Mouse (Mus musculus) brain, embryonic 14.5 days (tissue): Measurements from ENCODE around the gene Slc39a13. TPM values are rescaled to one million over a fixed set of nuclear protein-coding genes. Genes with fewer than 3 reads are reported as not detected.
"Not testable (repeated sequence)": the region's sequence is repeated elsewhere in the genome, so short reads cannot be mapped to it uniquely, and the experiment has no call there.

Source experiments
- DNase-seq: peaks from one replicate; pipeline ENCODE4 v3.0.0-alpha.2; 2011; ENCODE audit warnings: low read depth
- CTCF ChIP-seq: fragments of 200-500 bp; IDR thresholded peaks from 2 replicates; pipeline ENCODE4 v1.5.1; 2012; ENCODE audit warnings: inconsistent platforms, mild to moderate bottlenecking, moderate library complexity, borderline replicate concordance; ENCODE audit not compliant: insufficient read depth, insufficient read length; ENCODE audit errors: extremely low read depth
- POLR2A ChIP-seq: fragments of 200-500 bp; IDR thresholded peaks from 2 replicates; pipeline ENCODE4 v1.6.1; 2012; ENCODE audit warnings: mild to moderate bottlenecking, inconsistent platforms, borderline replicate concordance; ENCODE audit not compliant: poor library complexity, insufficient read depth, insufficient read length, severe bottlenecking; ENCODE audit errors: extremely low read depth
- polyA plus RNA-seq: library from polyadenylated mRNA; depleted of rRNA; stranded (reverse); fragments of >200 nt; gene quantifications from 2 replicates; pipeline ENCODE4 v1.2.3, GENCODE M21; 2012

The Slc39a13 gene
- polyA plus RNA-seq, 1 experiment = 50.7 TPM

DNA sequence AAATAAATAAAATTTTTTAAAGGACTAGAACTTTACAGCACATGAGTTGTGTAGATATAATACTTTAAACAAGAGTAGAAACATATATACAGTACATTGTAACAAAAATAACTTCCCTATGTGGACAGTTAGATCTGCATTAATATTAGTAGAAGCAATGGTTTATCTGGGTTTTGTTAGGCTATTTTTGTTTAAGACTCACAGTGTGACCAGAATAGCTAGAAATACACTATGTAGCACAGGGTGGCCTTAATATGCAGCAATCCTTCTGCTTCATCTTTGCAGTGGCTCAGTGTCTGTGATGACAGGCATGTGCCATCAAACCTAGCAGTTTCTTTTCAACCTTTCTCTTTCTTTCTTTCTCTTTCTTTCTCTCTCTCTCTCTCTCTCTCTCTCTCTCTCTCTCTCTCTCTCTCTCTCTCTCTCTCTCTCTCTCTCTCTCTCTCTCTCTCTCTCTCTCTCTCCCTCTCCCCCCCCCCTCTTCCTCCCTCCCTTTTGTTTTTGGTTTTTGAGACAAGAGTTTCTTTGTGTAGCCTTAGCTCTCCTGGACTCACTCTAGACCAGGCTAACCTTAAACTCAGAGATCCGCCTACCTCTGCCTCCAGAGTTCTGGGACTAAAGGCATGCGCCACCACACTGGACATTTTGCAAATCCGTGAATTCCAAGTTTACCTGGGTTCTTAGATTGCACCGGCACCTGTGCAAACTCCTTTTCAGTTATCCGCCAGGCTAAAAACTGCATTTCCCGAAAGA lies 16.9 kb downstream of the Slc39a13 start:
- TF ChIP-seq CTCF = no peak
- no peak for TF ChIP-seq POLR2A
- no peak for DNase-seq

DNA sequence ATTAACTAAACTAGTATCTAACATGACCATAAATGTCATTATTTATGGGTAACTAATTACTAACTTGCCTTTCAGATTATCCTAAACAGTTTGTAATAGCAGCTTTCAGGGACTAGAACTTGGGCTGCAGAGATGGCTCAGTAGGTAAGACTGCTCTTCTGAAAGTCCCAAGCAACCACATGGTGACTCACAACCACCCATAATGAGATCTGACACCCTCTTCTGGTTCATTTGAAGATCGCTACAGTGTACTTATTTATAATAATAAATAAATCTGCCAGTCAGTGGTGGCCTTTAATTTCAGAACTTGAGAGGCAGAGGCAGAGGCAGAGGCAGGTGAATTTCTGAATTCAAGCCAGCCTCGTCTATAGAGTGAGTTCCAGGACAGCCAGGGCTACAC lies 17.5 kb downstream of the Slc39a13 start:
- DNase-seq = no peak
- TF ChIP-seq POLR2A (no peak), CTCF (no peak)

GRCm38 (mm10) chr2:91051917-91052316 lies 18.3 kb downstream of the Slc39a13 start:
- no peak for TF ChIP-seq POLR2A
- TF ChIP-seq CTCF = no peak
- DNase-seq = no peak

GRCm38 (mm10) chr2:91047359-91047758 lies 22.9 kb downstream of the Slc39a13 start:
- TF ChIP-seq POLR2A (no peak), CTCF (no peak)
- DNase-seq = no peak

DNA sequence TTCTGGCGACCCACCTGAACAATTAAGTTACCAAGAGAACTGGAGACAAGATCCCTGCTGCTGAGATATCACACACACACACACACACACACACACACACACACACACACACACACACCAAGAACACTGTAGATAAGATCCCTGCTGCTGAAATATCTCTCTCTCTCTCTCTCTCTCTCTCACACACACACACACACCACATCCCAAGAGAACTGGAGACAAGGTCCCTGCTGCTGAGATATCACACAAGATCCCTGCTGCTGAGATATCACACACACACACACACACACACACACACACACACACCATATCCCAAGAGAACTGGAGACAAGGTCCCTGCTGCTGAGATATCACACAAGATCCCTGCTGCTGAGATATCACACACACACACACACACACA lies 24.4 kb downstream of the Slc39a13 start:
- DNase-seq = not testable (repeated sequence)

GRCm38 (mm10) chr2:91044727-91045126 lies 25.5 kb downstream of the Slc39a13 start:
- TF ChIP-seq POLR2A = no peak
- no peak for TF ChIP-seq CTCF
- no peak for DNase-seq

GRCm38 (mm10) chr2:91042651-91043398 lies 27.4 kb downstream of the Slc39a13 start:
- no peak for TF ChIP-seq POLR2A
- no peak for TF ChIP-seq CTCF
- DNase-seq = no peak

GRCm38 (mm10) chr2:91041786-91042185 lies 28.4 kb downstream of the Slc39a13 start:
- no peak for DNase-seq
- TF ChIP-seq CTCF = no peak
- no peak for TF ChIP-seq POLR2A

- TF ChIP-seq CTCF (no peak), POLR2A (no peak)
- no peak for DNase-seq
Observed at GRCm38 (mm10) chr2:91035385-91035784, 34.8 kb downstream of the Slc39a13 start, which contains the start of gene Rapsn. Gene Rapsn, plus strand, starts transcription at chr2:91035620.

- peak; percentile 10; the same call in 1 of the 2 replicates for TF ChIP-seq CTCF
- no peak for TF ChIP-seq POLR2A
- no peak for DNase-seq
Observed at GRCm38 (mm10) chr2:91033000-91033399, 37.2 kb downstream of the Slc39a13 start.

DNA sequence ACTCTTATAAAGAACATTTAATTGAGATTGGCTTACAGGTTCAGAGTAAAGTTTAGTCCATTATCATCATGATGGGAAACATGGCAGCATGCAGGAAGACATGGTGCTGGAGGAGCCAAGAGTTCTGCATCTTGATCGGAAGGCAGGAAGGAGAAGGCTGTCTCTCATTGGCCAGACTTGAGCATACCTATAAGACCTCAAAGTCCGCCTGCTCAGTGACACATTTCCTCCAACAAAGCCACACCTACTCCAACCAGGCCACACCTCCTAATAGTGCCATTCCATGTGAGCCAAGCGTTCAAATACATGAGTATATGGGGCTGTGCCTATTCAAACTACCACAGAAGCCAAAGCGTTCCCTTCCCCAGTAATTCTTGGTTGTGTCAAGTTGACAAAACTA lies 39.0 kb downstream of the Slc39a13 start:
- TF ChIP-seq CTCF (no peak), POLR2A (no peak)
- no peak for DNase-seq

DNA sequence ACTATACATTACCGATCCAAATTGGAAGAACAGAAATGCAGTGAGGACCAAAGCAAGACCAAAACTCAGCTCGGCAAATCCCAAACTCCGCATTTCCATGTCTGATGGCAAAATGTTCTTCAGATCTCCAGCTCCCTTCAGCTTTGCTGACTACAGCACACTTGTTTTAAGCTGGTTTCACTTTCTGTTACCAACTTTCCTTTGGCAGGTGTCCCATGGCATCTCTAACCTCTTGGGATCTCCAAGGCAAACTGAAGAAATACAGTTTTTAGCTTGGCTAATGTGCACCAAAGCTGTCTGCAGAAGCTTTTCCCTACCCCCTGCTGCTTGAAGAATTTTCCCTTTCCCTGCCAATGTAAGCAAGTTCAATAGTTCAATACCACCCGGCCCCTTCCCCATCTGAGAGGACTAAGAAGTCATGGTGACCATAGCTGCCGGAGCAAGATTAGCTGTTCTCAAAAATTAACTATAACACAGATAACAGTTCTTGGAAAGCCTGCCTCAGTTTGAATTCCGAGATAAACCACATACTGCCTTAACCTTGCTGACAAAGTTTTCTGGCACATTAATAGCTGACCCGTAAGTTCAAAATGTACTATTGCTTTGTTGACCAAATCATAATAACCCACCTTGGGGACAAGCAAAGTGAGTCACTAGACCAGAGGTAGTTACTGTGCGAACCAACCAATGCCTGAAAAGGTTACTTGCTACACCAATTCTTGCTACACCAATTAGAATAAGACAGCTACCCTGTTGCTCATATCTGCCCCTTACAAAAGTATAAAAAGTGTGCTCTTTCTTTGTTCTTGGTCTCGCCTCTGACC lies 42.6 kb downstream of the Slc39a13 start:
- TF ChIP-seq POLR2A (no peak), CTCF (no peak)
- DNase-seq = no peak

DNA sequence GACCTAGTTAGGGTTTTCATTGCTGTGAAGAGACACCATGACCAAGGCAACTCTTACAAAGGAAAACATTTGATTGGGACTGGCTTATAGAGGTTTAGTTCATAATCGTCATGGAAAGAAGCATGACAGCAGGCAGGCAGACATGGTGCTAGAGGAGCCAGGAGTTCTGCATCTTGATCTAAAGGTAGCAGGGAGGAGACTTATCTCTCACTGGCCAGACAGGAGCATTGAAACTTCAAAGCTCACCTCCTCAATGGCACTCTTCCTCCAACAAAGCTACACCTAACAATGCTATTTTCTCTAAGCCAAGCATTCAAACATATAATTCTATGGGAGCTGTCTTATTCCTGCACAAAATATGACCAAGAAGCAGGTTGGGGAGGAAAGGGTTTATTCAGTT lies 43.7 kb downstream of the Slc39a13 start:
- no peak for DNase-seq
- no peak for TF ChIP-seq CTCF
- TF ChIP-seq POLR2A = no peak
